Mouse (Mus musculus) CH12.LX (cell line): ENCODE measurements around the gene Gpr37. TPM values are rescaled to one million over a fixed set of nuclear protein-coding genes. Genes with fewer than 3 reads are reported as not detected.

Experiments
- DNase-seq: peaks from one replicate; pipeline ENCODE4 v3.0.0-alpha.2; 2013; ENCODE audit errors: extremely low read depth
- H3K27ac ChIP-seq: 2 replicates; pipeline ENCODE4 v1.5.1; 2012; ENCODE audit warnings: low read depth, mild to moderate bottlenecking, control low read depth, moderate library complexity; ENCODE audit not compliant: insufficient read depth
- H3K27me3 ChIP-seq: replicated peaks from 2 replicates; pipeline ENCODE3; 2012; ENCODE audit warnings: inconsistent platforms
- H3K36me3 ChIP-seq, 2 experiments: replicated peaks in 1 of 2; 2 replicates each; pipeline versions ENCODE3 to v1.6.1; 2012; ENCODE audit warnings: inconsistent platforms in 1 of 2, low read length in 1 of 2, mild to moderate bottlenecking in 1 of 2, mixed read lengths in 1 of 2, moderate library complexity in 1 of 2; ENCODE audit not compliant: control insufficient read depth in 1 of 2, insufficient read depth in 1 of 2
- H3K4me1 ChIP-seq, 2 experiments: 2 replicates each; pipeline ENCODE4 v1.6.1; 2012; ENCODE audit warnings: inconsistent platforms in 1 of 2, moderate library complexity in 1 of 2; ENCODE audit not compliant: insufficient read depth in 2 of 2, control insufficient read depth in 1 of 2
- H3K4me2 ChIP-seq: 2 replicates; pipeline ENCODE4 v1.6.1; 2012; ENCODE audit warnings: low read depth, mild to moderate bottlenecking, control low read depth; ENCODE audit not compliant: poor library complexity, insufficient read depth, severe bottlenecking
- H3K4me3 ChIP-seq, 3 experiments: fragments of 150-350 bp in 1 of 3; sonication (generic) in 1 of 3; replicated peaks in 1 of 3; 2 replicates each; pipeline versions ENCODE3 to v1.5.1; 2011 to 2012; ENCODE audit warnings: low read depth in 2 of 3, low read length in 2 of 3, mild to moderate bottlenecking in 2 of 3, moderate library complexity in 2 of 3, control low read depth in 1 of 3, improper control_type of control experiment in 1 of 3, inconsistent platforms in 1 of 3, mixed read lengths in 1 of 3; ENCODE audit not compliant: poor library complexity in 1 of 3
- H3K79me2 ChIP-seq: replicated peaks from 2 replicates; pipeline ENCODE4 v1.6.1; 2012; ENCODE audit warnings: mild to moderate bottlenecking, moderate library complexity; ENCODE audit not compliant: control insufficient read depth, poor library complexity, insufficient read depth, severe bottlenecking; ENCODE audit errors: extremely low read depth
- H3K9ac ChIP-seq: 2 replicates; pipeline ENCODE4 v1.6.1; 2012; ENCODE audit warnings: low read depth, mild to moderate bottlenecking, control low read depth, moderate library complexity; ENCODE audit not compliant: insufficient read depth
- H3K9me3 ChIP-seq: replicated peaks from 2 replicates; pipeline ENCODE3; 2012; ENCODE audit warnings: low read length, inconsistent platforms, mixed read lengths
- BHLHE40 ChIP-seq: IDR thresholded peaks from 2 replicates; pipeline ENCODE4 v1.6.1; 2011; ENCODE audit warnings: mild to moderate bottlenecking, low read depth, low read length, improper control_type of control experiment
- CHD1 ChIP-seq: IDR thresholded peaks from 2 replicates; pipeline ENCODE4 v1.6.1; 2012; ENCODE audit warnings: low read depth, low read length, improper control_type of control experiment, inconsistent platforms
- CTCF ChIP-seq, 2 experiments: IDR thresholded peaks in 1 of 2; conservative IDR thresholded peaks in 1 of 2; 2 replicates each; pipeline ENCODE4 v1.5.1; 2011 to 2012; ENCODE audit warnings: low read depth in 2 of 2, low read length in 2 of 2, improper control_type of control experiment in 1 of 2, inconsistent platforms in 1 of 2, mild to moderate bottlenecking in 1 of 2, moderate library complexity in 1 of 2
- E2F4 ChIP-seq: IDR thresholded peaks from 2 replicates; pipeline ENCODE4 v1.6.1; 2011; ENCODE audit warnings: low read depth, low read length, improper control_type of control experiment; ENCODE audit not compliant: insufficient replicate concordance
- ELF1 ChIP-seq: IDR thresholded peaks from 2 replicates; pipeline ENCODE4 v1.6.1; 2014; ENCODE audit warnings: low read depth, mild to moderate bottlenecking, inconsistent platforms, low read length, improper control_type of control experiment
- ETS1 ChIP-seq: conservative IDR thresholded peaks from 2 replicates; pipeline ENCODE4 v1.6.1; 2012; ENCODE audit warnings: low read depth, mild to moderate bottlenecking, inconsistent platforms, low read length, improper control_type of control experiment, moderate library complexity
- GABPA ChIP-seq: IDR thresholded peaks from 2 replicates; pipeline ENCODE4 v1.6.1; 2012; ENCODE audit warnings: low read depth, low read length, improper control_type of control experiment, inconsistent platforms; ENCODE audit not compliant: insufficient replicate concordance
- IRF4 ChIP-seq: IDR thresholded peaks from 2 replicates; pipeline ENCODE4 v1.6.1; 2014; ENCODE audit warnings: low read depth, mild to moderate bottlenecking, inconsistent platforms, low read length, improper control_type of control experiment
- JUN ChIP-seq: IDR thresholded peaks from 2 replicates; pipeline ENCODE4 v1.6.1; 2011; ENCODE audit warnings: low read depth, mild to moderate bottlenecking, low read length, improper control_type of control experiment, moderate library complexity; ENCODE audit not compliant: insufficient read depth
- KAT2A ChIP-seq: IDR thresholded peaks from 2 replicates; pipeline ENCODE4 v1.6.1; 2012; ENCODE audit warnings: low read length, improper control_type of control experiment, inconsistent platforms; ENCODE audit not compliant: insufficient replicate concordance
- MAFK ChIP-seq: IDR thresholded peaks from 2 replicates; pipeline ENCODE4 v1.6.1; 2011; ENCODE audit warnings: low read length, improper control_type of control experiment; ENCODE audit not compliant: insufficient replicate concordance
- MAX ChIP-seq: IDR thresholded peaks from 2 replicates; pipeline ENCODE4 v1.6.1; 2011; ENCODE audit warnings: low read length, improper control_type of control experiment
- MAZ ChIP-seq: IDR thresholded peaks from 2 replicates; pipeline ENCODE4 v1.6.1; 2012; ENCODE audit warnings: low read depth, mild to moderate bottlenecking, inconsistent platforms, low read length, improper control_type of control experiment, moderate library complexity
- MXI1 ChIP-seq: IDR thresholded peaks from 2 replicates; pipeline ENCODE4 v1.6.1; 2011; ENCODE audit warnings: mild to moderate bottlenecking, low read depth, low read length, improper control_type of control experiment
- MYC ChIP-seq: IDR thresholded peaks from 2 replicates; pipeline ENCODE4 v1.6.1; 2011; ENCODE audit warnings: low read depth, mild to moderate bottlenecking, improper control_type of control experiment, low read length
- NRF1 ChIP-seq: IDR thresholded peaks from 2 replicates; pipeline ENCODE4 v1.6.1; 2014; ENCODE audit warnings: low read depth, mild to moderate bottlenecking, inconsistent platforms, low read length, improper control_type of control experiment, moderate library complexity
- PAX5 ChIP-seq: IDR thresholded peaks from 2 replicates; pipeline ENCODE4 v1.6.1; 2012; ENCODE audit warnings: low read length, inconsistent platforms, mixed read lengths
- POLR2A ChIP-seq: IDR thresholded peaks from 2 replicates; pipeline ENCODE4 v1.6.1; 2011; ENCODE audit warnings: low read depth, mild to moderate bottlenecking, improper control_type of control experiment, low read length
- RAD21 ChIP-seq: IDR thresholded peaks from 2 replicates; pipeline ENCODE4 v1.6.1; 2011; ENCODE audit warnings: low read depth, mild to moderate bottlenecking, low read length, improper control_type of control experiment, moderate library complexity
- SIN3A ChIP-seq: IDR thresholded peaks from 2 replicates; pipeline ENCODE4 v1.6.1; 2012; ENCODE audit warnings: low read length, improper control_type of control experiment, inconsistent platforms
- SMC3 ChIP-seq: IDR thresholded peaks from 2 replicates; pipeline ENCODE4 v1.6.1; 2011; ENCODE audit warnings: low read depth, low read length, improper control_type of control experiment
- TBP ChIP-seq: conservative IDR thresholded peaks from 2 replicates; pipeline ENCODE4 v1.6.1; 2011; ENCODE audit warnings: low read depth, low read length, improper control_type of control experiment
- TCF12 ChIP-seq: IDR thresholded peaks from 2 replicates; pipeline ENCODE4 v1.6.1; 2014; ENCODE audit warnings: low read depth, mild to moderate bottlenecking, inconsistent platforms, low read length, improper control_type of control experiment
- ZKSCAN1 ChIP-seq: IDR thresholded peaks from 2 replicates; pipeline ENCODE4 v1.6.1; 2012; ENCODE audit warnings: low read depth, inconsistent platforms, low read length, improper control_type of control experiment, borderline replicate concordance
- ZMIZ1 ChIP-seq: IDR thresholded peaks from 2 replicates; pipeline ENCODE4 v1.6.1; 2012; ENCODE audit warnings: low read depth, mild to moderate bottlenecking, inconsistent platforms, low read length, improper control_type of control experiment
- dilution Hi-C: fragments of 300-500 bp; cut with MboI; formaldehyde crosslinking; loops from 2 replicates; pipeline ENCODE4 v1.14.3; 2020; ENCODE audit warnings: low sequenced_read_pairs; ENCODE audit not compliant: extremely low pct_unique_long_range_greater_than_20kb, extremely low pct_ligation_motif_present
- in situ Hi-C: fragments of 300-500 bp; cut with MboI; formaldehyde crosslinking; loops from 3 replicates; pipeline ENCODE4 v1.14.3; 2019; ENCODE audit warnings: low sequenced_read_pairs, low pct_ligation_motif_present, low pct_unique_long_range_greater_than_20kb, mixed read lengths
- polyA plus RNA-seq: library from polyadenylated mRNA; unstranded; fragments of >175 nt; gene quantifications from 2 replicates; pipeline ENCODE4 v1.2.1, GENCODE M21; 2012; ENCODE audit warnings: low read depth; ENCODE audit not compliant: insufficient read length
- total RNA-seq, 2 experiments: library from RNA; depleted of rRNA; stranded (reverse); fragments of 300-350 nt in 1 of 2; fragments of >200 nt in 1 of 2; gene quantifications; 2 replicates each; pipeline ENCODE4 v1.2.3; 2012 to 2014

Gene Gpr37
- total RNA-seq (2012; rRNA removed) (not detected in 2 replicates), total RNA-seq (2014; rRNA removed) (not detected in 2 replicates), polyA plus RNA-seq (not detected in 2 replicates)

DNA sequence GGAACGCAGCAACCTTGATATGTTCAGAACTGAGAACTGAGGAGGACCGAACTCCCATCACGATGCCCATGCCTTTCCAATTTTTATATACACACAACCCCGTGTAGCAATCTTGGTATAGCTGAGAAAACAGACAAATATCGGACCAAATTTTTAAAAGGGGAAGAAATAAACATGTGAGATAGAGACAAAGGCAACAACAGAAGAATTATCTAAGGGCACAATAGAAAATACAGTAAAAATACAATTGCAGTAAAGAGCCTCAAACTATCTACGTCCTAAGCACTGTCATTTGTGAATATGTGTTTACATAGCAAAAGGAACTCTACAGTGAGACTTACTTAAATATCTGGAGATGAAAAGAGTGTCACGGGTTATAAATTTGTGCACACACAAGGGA is at the start of gene Gpr37:
Gene Gpr37, minus strand, starts transcription at position 101 of the 400 bp plus-strand sequence.
- dilution Hi-C loops (no loop called here), in situ Hi-C loops (no loop called here)
- no peaks in the 10 kb centered on the region for H3K27me3 ChIP-seq
- no peak within 1 kb of the TSS for H3K27ac ChIP-seq
- H3K4me1 ChIP-seq, result no peaks in the 10 kb centered on the region
- TF ChIP-seq RAD21 (no peak), ELF1 (no peak), CHD1 (no peak), POLR2A (no peak), SMC3 (no peak), ETS1 (no peak), MAZ (no peak), E2F4 (no peak), PAX5 (no peak), ZMIZ1 (no peak), TCF12 (no peak), BHLHE40 (no peak), MAX (no peak), SIN3A (no peak), MAFK (no peak), GABPA (no peak), MYC (no peak), NRF1 (no peak), JUN (no peak)
- H3K9ac ChIP-seq, result no peak within 1 kb of the TSS
- H3K4me3 ChIP-seq, result no peak within 1 kb of the TSS
- no peak within 1 kb of the TSS for H3K4me2 ChIP-seq
- DNase-seq, result no peak
- no peaks in the 10 kb centered on the region for H3K36me3 ChIP-seq
- no peaks in the 10 kb centered on the region for H3K79me2 ChIP-seq
- H3K9me3 ChIP-seq, result peaks cover 3% of the 10 kb centered on the region

GRCm38 (mm10) chr6:25736533-25736932 is 46.0 kb upstream of the Gpr37 start:
- no peaks in the 10 kb centered on the region for H3K9me3 ChIP-seq
- in situ Hi-C loops (no loop called here), dilution Hi-C loops (no loop called here)
- H3K4me1 ChIP-seq, result peaks cover 0 to 6% of the 10 kb centered on the region in 2 experiments; a peak in 1 of 4 replicates
- H3K79me2 ChIP-seq, result no peaks in the 10 kb centered on the region
- H3K4me3 ChIP-seq, result no peak overlapping the region
- no peaks in the 10 kb centered on the region for H3K27me3 ChIP-seq
- peaks cover 0 to 4% of the 10 kb centered on the region in 2 experiments for H3K36me3 ChIP-seq
- H3K9ac ChIP-seq, result no peak overlapping the region
- TF ChIP-seq SIN3A, result no peak
- no peak for TF ChIP-seq MXI1
- TF ChIP-seq PAX5, result no peak
- TF ChIP-seq CTCF (conservative IDR thresholded peaks at IDR 0.05 in 1 of 2, IDR thresholded peaks at IDR 0.05 in 1 of 2; ENCODE audit: low read depth in 2 of 2, low read length in 2 of 2), result no peak
- no peak for TF ChIP-seq E2F4
- no peak for TF ChIP-seq RAD21
- no peak for TF ChIP-seq TCF12
- no peak for TF ChIP-seq TBP
- TF ChIP-seq GABPA, result no peak
- no peak for TF ChIP-seq IRF4
- no peak for TF ChIP-seq SMC3
- no peak for TF ChIP-seq POLR2A
- no peak for TF ChIP-seq ELF1
- TF ChIP-seq MAZ, result no peak
- TF ChIP-seq MAFK, result no peak
- no peak for TF ChIP-seq ZKSCAN1
- TF ChIP-seq ZMIZ1, result no peak
- TF ChIP-seq KAT2A, result no peak
- no peak overlapping the region for H3K4me2 ChIP-seq
- no peak for DNase-seq
- H3K27ac ChIP-seq, result no peak overlapping the region
